In the genomic region with DNA sequence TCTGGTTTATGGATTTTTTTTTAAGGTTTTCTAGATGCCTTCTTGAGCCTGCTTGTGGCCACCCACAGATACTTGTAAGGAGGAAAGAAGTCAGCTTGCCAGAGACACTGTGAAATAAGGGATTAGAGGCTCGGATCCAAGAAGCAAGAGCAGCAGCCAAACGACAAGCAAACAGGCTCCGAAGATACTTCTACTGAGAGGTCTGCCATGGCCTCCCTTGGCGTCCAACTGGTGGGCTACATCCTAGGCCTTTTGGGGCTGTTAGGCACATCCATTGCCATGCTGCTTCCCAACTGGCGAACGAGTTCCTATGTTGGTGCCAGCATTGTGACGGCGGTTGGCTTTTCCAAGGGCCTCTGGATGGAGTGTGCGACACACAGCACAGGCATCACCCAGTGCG, we compare ENCODE assay signal across 17 mouse cellular contexts. TPM values are rescaled to one million over a fixed set of nuclear protein-coding genes. Genes with fewer than 3 reads are reported as not detected.
DNase-seq lines count a peak whose midpoint lies in the region; ATAC-seq lines count a peak whose summit lies in the region.
"Had no signal": no experiment of that assay in that cellular context is flagged by ENCODE, and none has a peak within 500 bp of the region (broad histone marks: within the 10 kb centered on the region; RNA-seq: fewer than 3 reads in every experiment).

No protein-coding gene starts in this region.

- H3K4me3 ChIP-seq in intestine, embryonic 15.5 days (replicated peaks): peak overlapping the region; percentile 24
- H3K4me3 ChIP-seq: heart, embryonic 10.5 days had no signal

- no peaks in the 10 kb centered on the region for H3K9me3 ChIP-seq in intestine, embryonic 15.5 days
- H3K9me3 ChIP-seq: heart, embryonic 10.5 days had no signal

- H3K27me3 ChIP-seq in intestine, embryonic 15.5 days (replicated peaks): no peaks in the 10 kb centered on the region

- H3K4me2 ChIP-seq in intestine, embryonic 15.5 days (replicated peaks): peak overlapping the region; percentile 30; the same call in 1 of the 2 replicates
- H3K4me2 ChIP-seq: lung, embryonic 14.5 days had no signal

- no peaks in the 10 kb centered on the region for H3K4me1 ChIP-seq in intestine, embryonic 15.5 days (replicated peaks)
- H3K4me1 ChIP-seq: heart, embryonic 10.5 days had no signal

- no peak overlapping the region for H3K9ac ChIP-seq in intestine, embryonic 15.5 days
- H3K9ac ChIP-seq: lung, embryonic 14.5 days had no signal

- intact Hi-C loops in left cerebral cortex, postnatal 4 days (cut with DNase I): no loop called here
- intact Hi-C loops in left cerebral cortex, postnatal 14 days (cut with DNase I): no loop called here

- peak; percentile 85 for DNase-seq in heart, adult 11 months
- no peak for DNase-seq in heart, postnatal 4 days
- DNase-seq in left cerebral cortex, postnatal 4 days: peak; percentile 73
- DNase-seq in left cerebral cortex, postnatal 14 days (ENCODE audit: low spot score in 2 of 2): no peak
- DNase-seq in cerebellum, adult 18-20 months: peak; percentile 32 to 36
- DNase-seq in ovary, postnatal 10 days (ENCODE audit: low spot score): no peak
- no peak for DNase-seq in left cerebral cortex, adult 8-10 months (ENCODE audit: low spot score in 2 of 2)
- DNase-seq: heart, postnatal 36 days; lung, embryonic 14.5 days had no signal

- no peak for ATAC-seq in intestine, embryonic 15.5 days

- no peaks in the 10 kb centered on the region for H3K36me3 ChIP-seq in intestine, embryonic 15.5 days
- H3K36me3 ChIP-seq: heart, embryonic 10.5 days had no signal

- WGBS in intestine, embryonic 15.5 days: 82% methylated on average over 10 of the region's 10 CpGs

- H3K27ac ChIP-seq in intestine, embryonic 15.5 days: peak overlapping the region; percentile 32; the same call in 1 of the 2 replicates
- H3K27ac ChIP-seq: heart, embryonic 10.5 days had no signal

RNA-seq across cellular contexts. Expression of a gene that starts 7.9 kb away (rescaled TPM):
- not detected for total RNA-seq in heart, postnatal 4 days (2021)
- under 1 TPM in 1 of 2 experiments, not detected in 1; 0.26 TPM for total RNA-seq in left cerebral cortex, postnatal 4 days (2021)
- under 1 TPM; 0.87 to 0.97 TPM for total RNA-seq in left cerebral cortex, postnatal 14 days (2021)
- 54.1 and 59.8 TPM in 2 replicates for polyA plus RNA-seq in intestine, embryonic 15.5 days (2015; fragmentation: Nextera tagmentation; extraction: Ambion mirVana)
- 1 to 10 TPM in 1 of 4 experiments, under 1 TPM in 3; 0.20 to 2.2 (median 0.34) TPM for total RNA-seq in left cerebral cortex, adult 8-10 months (2022)
- total RNA-seq: heart, postnatal 36 days; megakaryocyte, adult 5-6 weeks; neutrophil, adult 5-6 weeks had no signal
- polyA plus RNA-seq: embryonic facial prominence, embryonic 11.5 days; lung, embryonic 14.5 days had no signal

RNA-seq across cellular contexts. Expression of a gene that starts 26.3 kb away (rescaled TPM):
- not detected for total RNA-seq in heart, postnatal 4 days (2021)
- not detected for total RNA-seq in left cerebral cortex, postnatal 4 days (2021)
- total RNA-seq in left cerebral cortex, postnatal 14 days (2021): not detected
- not detected in 2 replicates for polyA plus RNA-seq in intestine, embryonic 15.5 days (2015; fragmentation: Nextera tagmentation; extraction: Ambion mirVana)
- not detected for total RNA-seq in left cerebral cortex, adult 8-10 months (2022)
- total RNA-seq: adrenal gland, postnatal 10 days; gastrocnemius, adult 18-20 months; heart, postnatal 36 days; left cerebral cortex, adult 18-20 months; megakaryocyte, adult 5-6 weeks; neutrophil, adult 5-6 weeks had no signal
- polyA plus RNA-seq: embryonic facial prominence, embryonic 11.5 days; heart, embryonic 10.5 days; lung, embryonic 14.5 days had no signal

Comparison
In these comparisons a context has a peak if more than half of its experiments do, and no peak if none do; other contexts are left out.
1. DNase-seq: peak in heart, adult 11 months (single experiment), left cerebral cortex, postnatal 4 days (single experiment) and cerebellum, adult 18-20 months (2 of 2); none in heart, postnatal 4 days (single experiment), left cerebral cortex, postnatal 14 days (0 of 2), ovary, postnatal 10 days (single experiment) and left cerebral cortex, adult 8-10 months (0 of 2).